Mouse (Mus musculus) hindbrain, embryonic 11.5 days (tissue): ENCODE measurements at regions not wholly inside any gene's neighbourhood (a gene's known extent, or its start where the extent isn't known, plus 50 kb on each side); places are given as distances from the start of the nearest gene placed in this dataset.

Experiments used
- ATAC-seq: fragments of 200-750 bp; cut with Nextera tagmentation; 2 replicates; pipeline ENCODE4 v1.8.0; 2017; ENCODE audit warnings: mild to moderate bottlenecking, moderate TSS enrichment, moderate library complexity; ENCODE audit not compliant: low FRiP score
- DNase-seq: peaks from one replicate; pipeline ENCODE4 v3.0.0-alpha.2; 2015; ENCODE audit warnings: low spot score
- H3K27ac ChIP-seq: fragments of 300-500 bp; sonication (generic); 2 replicates; pipeline ENCODE4 v1.5.1; 2014; ENCODE audit warnings: mild to moderate bottlenecking, low read depth, low read length
- H3K27me3 ChIP-seq: fragments of 300-500 bp; sonication (generic); 2 replicates; pipeline ENCODE4 v1.6.1; 2014; ENCODE audit warnings: mild to moderate bottlenecking, low read length, moderate library complexity, mixed read lengths; ENCODE audit not compliant: control insufficient read depth, insufficient read depth
- H3K36me3 ChIP-seq: fragments of 300-500 bp; sonication (generic); 2 replicates; pipeline ENCODE4 v1.6.1; 2014; ENCODE audit warnings: mild to moderate bottlenecking, low read length, moderate library complexity, mixed read lengths; ENCODE audit not compliant: control insufficient read depth, insufficient read depth
- H3K4me1 ChIP-seq: fragments of 300-500 bp; sonication (generic); replicated peaks from 2 replicates; pipeline ENCODE4 v1.6.1; 2014; ENCODE audit warnings: low read length, mixed read lengths; ENCODE audit not compliant: control insufficient read depth, insufficient read depth
- H3K4me2 ChIP-seq: fragments of 300-500 bp; sonication (generic); replicated peaks from 2 replicates; pipeline ENCODE4 v1.6.1; 2014; ENCODE audit warnings: mild to moderate bottlenecking, low read depth, low read length
- H3K4me3 ChIP-seq: fragments of 300-500 bp; sonication (generic); 2 replicates; pipeline ENCODE4 v1.5.1; 2014; ENCODE audit warnings: low read depth, low read length
- H3K9ac ChIP-seq: fragments of 300-500 bp; sonication (generic); 2 replicates; pipeline ENCODE4 v1.6.1; 2014; ENCODE audit warnings: low read depth, low read length
- H3K9me3 ChIP-seq: fragments of 300-500 bp; sonication (generic); 2 replicates; pipeline ENCODE4 v1.6.1; 2016; ENCODE audit warnings: low read length; ENCODE audit not compliant: control insufficient read depth
- WGBS: fragments of 180-500 bp; shearing (Covaris S2); extraction: QIAGEN DNeasy Blood & Tissue Kit; methylation state at CpG from one replicate; pipeline ENCODE4 v1.1.7; 2014; 5-methylcytosine and 5-hydroxymethylcytosine counted together

DNA sequence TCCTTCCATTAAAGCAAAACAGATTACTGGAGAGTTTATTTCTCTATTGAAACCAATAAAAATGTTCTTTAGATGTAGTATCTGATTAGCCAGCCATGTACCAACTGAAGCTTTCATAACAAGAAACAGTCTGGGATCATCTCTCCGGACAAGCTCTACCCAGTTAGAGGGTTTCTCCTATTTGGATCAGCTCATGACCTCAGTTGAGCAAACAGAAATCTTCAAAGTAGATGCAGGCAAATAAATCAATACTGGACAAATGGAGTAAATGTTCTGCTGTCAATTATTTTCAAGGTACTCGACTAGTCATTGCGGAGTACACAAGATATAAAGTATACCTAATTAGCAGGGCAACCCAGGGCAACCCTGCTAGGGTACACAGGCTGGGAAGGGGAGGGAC, 67.4 kb downstream of the Avpr1a start:
- no peak for DNase-seq
- Histone ChIP-seq H3K9me3 (no peaks in the 10 kb centered on the region), H3K4me1 (no peaks in the 10 kb centered on the region), H3K27ac (no peak overlapping the region), H3K36me3 (no peaks in the 10 kb centered on the region), H3K27me3 (no peaks in the 10 kb centered on the region), H3K4me3 (no peak overlapping the region), H3K4me2 (no peak overlapping the region), H3K9ac (no peak overlapping the region)
- WGBS: 83% methylated on average over 3 of the region's 3 CpGs
- no peak for ATAC-seq

DNA sequence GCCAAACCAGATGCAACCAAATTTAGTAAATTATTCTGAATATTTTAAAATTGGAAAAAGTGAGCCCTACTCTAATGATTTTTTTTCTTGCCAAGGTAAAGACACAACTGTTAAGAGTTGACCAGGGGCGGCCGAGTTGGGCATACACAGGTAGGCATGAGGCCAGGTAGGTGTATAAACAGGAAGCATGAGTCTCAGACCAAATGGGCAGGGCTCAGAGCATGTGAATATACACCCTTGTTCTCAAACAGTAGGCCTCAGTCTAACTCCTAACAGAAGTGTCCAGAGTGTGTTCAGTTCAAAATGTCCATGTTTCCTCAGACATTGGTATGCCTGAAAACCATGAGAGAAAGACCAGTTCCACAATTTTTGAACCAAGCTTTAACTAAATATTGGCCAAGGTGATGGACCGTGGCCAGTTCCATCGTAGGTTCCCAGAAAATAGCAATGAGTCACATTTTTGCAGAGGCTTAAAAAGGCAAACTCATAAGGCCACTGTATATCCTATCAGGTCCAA, 71.0 kb downstream of the Avpr1a start:
- Histone ChIP-seq H3K9ac (no peak overlapping the region), H3K9me3 (no peaks in the 10 kb centered on the region), H3K4me3 (no peak overlapping the region), H3K27me3 (no peaks in the 10 kb centered on the region), H3K36me3 (no peaks in the 10 kb centered on the region), H3K4me2 (no peak overlapping the region), H3K4me1 (no peaks in the 10 kb centered on the region), H3K27ac (no peak overlapping the region)
- WGBS: 96% methylated on average over 4 of the region's 4 CpGs
- no peak for ATAC-seq
- DNase-seq: no peak

DNA sequence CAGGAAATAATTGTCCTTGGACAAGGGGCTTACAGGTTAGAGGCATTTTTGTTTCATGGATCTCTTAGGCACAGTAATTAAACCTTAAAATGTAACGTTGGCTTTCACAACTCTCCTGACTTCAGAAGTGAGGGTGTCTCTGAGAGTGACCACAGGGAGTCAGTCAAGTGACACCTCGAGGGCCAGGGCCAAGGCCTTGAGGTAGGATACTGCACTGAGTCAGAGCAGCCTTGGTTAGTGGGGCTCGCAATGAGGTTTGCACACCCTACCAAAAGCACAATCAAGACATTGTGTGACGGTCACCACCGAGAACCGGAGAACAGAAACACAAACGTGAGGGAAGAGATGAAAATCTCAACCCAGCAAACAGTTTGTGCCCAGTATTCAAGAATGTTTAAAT, 71.7 kb downstream of the Avpr1a start:
- WGBS: 87% methylated on average over 7 of the region's 7 CpGs
- H3K27ac ChIP-seq: no peak overlapping the region
- no peaks in the 10 kb centered on the region for H3K36me3 ChIP-seq
- H3K4me2 ChIP-seq: no peak overlapping the region
- no peak overlapping the region for H3K9ac ChIP-seq
- ATAC-seq (no peak), DNase-seq (no peak)
- no peaks in the 10 kb centered on the region for H3K27me3 ChIP-seq
- no peaks in the 10 kb centered on the region for H3K4me1 ChIP-seq
- no peak overlapping the region for H3K4me3 ChIP-seq
- H3K9me3 ChIP-seq: no peaks in the 10 kb centered on the region

DNA sequence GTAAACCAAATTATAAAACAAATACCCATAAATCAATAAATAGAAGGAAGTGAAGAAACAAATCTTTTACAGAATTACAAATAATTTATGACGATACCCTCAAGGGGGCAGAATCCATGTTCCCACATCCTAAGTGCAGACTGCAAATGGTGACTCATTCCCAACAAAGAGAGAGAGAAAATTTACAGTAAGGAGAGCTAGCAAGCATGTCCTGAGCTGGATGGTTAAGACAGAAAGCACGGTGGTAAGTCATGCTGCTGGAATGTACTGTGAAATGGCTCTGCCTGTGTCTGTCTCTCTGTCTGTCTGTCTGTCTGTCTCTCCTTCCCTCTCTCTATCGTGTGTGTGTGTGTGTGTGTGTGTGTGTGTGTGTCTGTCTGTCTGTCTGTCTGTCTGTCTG, 74.3 kb downstream of the Avpr1a start:
- Histone ChIP-seq H3K4me2 (no peak overlapping the region), H3K36me3 (no peaks in the 10 kb centered on the region), H3K27me3 (no peaks in the 10 kb centered on the region), H3K9ac (no peak overlapping the region), H3K4me3 (no peak overlapping the region), H3K9me3 (no peaks in the 10 kb centered on the region), H3K27ac (no peak overlapping the region), H3K4me1 (no peaks in the 10 kb centered on the region)
- ATAC-seq (no peak), DNase-seq (no peak)
- 85% methylated on average over 3 of the region's 3 CpGs for WGBS

DNA sequence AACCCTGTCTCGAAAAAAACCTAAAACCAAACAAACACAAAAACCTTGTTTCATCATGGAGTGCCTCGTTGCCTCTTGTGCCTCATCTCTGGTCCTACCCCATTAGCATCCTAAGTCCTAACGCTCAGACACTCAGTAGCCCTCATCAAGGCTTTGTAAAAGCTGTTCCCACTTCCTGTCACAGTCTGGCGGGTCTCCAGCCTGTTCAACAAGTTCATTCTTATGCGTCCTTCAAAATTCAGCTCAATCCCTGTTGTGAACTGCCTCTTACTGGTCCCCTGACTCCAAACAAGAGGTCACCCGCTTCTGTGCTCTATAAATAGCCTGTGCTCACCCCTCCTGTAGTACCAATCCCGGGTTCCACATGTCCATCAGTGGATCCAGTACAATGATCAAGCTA, 77.1 kb downstream of the Avpr1a start:
- ATAC-seq: no peak
- Histone ChIP-seq H3K36me3 (no peaks in the 10 kb centered on the region), H3K9ac (no peak overlapping the region), H3K4me1 (no peaks in the 10 kb centered on the region), H3K9me3 (no peaks in the 10 kb centered on the region), H3K27ac (no peak overlapping the region), H3K4me3 (no peak overlapping the region), H3K27me3 (no peaks in the 10 kb centered on the region), H3K4me2 (no peak overlapping the region)
- 83% methylated on average over 7 of the region's 7 CpGs for WGBS
- DNase-seq: no peak

DNA sequence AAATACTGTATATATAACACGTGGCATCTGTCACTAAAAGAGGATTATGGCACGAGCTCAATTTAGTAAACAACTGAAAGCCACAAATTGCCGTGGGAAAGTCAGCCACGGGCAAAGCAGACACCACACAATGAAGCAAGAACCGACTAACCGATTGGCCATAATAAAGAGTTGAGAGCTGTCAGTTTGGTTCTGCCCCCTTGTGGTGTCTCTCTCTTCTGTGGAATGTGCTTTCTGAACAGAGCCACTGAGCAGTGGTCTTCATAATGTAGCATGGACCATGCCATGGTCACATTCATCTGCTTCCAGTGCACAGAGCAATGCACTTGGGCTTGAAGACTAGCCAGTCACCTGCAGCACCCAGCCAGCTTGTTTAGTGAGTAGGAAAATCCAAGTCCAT, 77.5 kb downstream of the Avpr1a start:
- Histone ChIP-seq H3K27ac (no peak overlapping the region), H3K27me3 (no peaks in the 10 kb centered on the region), H3K9ac (no peak overlapping the region), H3K36me3 (no peaks in the 10 kb centered on the region), H3K4me2 (no peak overlapping the region), H3K4me1 (no peaks in the 10 kb centered on the region), H3K9me3 (no peaks in the 10 kb centered on the region), H3K4me3 (no peak overlapping the region)
- no peak for DNase-seq
- 88% methylated on average over 6 of the region's 6 CpGs for WGBS
- no peak for ATAC-seq

DNA sequence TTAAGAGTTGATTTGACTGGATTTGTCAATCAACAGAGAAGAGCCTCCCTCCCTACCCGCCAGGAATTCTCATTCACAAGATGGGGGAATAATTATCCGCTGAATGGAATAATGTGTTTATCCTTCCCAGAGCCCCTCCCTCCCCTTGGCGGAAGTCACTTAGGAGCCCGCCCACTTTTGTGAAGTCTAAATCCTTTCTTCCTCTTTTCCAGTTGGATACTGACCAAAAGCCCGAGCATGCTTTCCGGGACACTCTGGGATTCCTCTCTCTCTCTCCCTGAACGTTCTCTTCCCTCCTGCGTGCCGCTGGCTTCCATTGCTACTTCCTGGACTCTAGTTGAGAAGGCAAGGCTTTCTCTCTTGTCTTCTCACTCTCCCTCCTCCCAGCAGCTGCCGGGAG, 79.9 kb downstream of the Avpr1a start:
- no peak overlapping the region for H3K9ac ChIP-seq
- no peak overlapping the region for H3K27ac ChIP-seq
- no peak overlapping the region for H3K4me2 ChIP-seq
- H3K36me3 ChIP-seq: no peaks in the 10 kb centered on the region
- no peaks in the 10 kb centered on the region for H3K27me3 ChIP-seq
- no peaks in the 10 kb centered on the region for H3K4me1 ChIP-seq
- H3K9me3 ChIP-seq: no peaks in the 10 kb centered on the region
- no peak overlapping the region for H3K4me3 ChIP-seq
- DNase-seq (no peak), ATAC-seq (no peak)
- 85% methylated on average over 10 of the region's 10 CpGs for WGBS

DNA sequence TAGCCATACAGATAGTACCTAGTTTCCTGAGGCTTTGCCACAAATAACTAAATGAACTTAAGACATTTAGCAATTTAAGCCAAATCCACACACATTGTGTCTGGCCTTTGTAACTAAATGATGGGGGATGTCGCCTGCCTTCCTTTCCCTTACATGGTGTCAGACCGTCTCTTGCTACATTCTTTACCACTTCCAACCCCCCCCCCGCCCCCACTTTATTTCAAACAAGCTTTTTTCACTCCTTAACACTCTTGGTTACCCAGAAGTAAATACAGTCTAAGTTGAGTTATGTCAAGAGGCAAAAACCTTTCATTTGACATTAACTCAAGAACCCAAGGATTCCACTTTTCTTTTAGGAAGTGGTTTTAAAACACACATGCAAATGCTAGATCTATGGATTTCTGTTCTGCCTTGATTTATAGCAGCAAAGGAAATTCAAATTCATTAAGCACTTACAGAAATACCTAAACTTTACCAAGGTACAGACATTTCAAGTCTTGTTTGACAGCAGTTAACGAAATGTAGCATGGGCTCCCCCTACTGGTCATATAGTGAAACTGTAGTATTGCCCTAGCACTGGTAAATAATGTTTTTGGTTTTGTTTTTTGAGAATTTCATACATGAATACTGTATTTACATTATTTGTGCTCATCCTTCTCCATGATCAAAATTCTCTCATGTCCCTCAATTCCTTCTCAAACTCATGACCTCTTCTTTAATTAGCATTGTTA, 80.8 kb downstream of the Avpr1a start:
- Histone ChIP-seq H3K9me3 (no peaks in the 10 kb centered on the region), H3K4me1 (no peaks in the 10 kb centered on the region), H3K27ac (no peak overlapping the region), H3K4me2 (no peak overlapping the region), H3K4me3 (no peak overlapping the region), H3K9ac (no peak overlapping the region), H3K27me3 (no peaks in the 10 kb centered on the region), H3K36me3 (no peaks in the 10 kb centered on the region)
- DNase-seq (peak; percentile 70), ATAC-seq (no peak)
- WGBS: 32% methylated on average over 4 of the region's 4 CpGs

DNA sequence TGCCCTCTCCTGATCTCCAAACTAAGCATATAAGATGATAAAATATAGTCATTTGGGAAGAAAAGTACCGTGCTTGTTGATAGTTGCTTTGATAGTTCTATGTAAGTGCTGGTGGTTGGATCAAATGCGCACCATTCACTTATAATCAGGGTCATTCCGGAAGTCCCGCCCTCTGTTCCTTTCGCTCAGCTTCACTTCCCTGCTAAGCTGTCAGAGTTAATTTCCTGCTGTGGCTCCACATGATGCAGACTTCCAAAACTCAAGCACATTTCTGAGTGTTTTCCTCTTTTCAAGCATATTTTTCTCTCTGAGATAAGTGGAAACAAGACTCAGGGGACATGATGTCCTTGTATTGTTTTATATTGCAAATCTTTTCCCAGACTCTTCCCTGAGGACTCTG, 86.4 kb downstream of the Avpr1a start:
- Histone ChIP-seq H3K36me3 (no peaks in the 10 kb centered on the region), H3K4me1 (no peaks in the 10 kb centered on the region), H3K9ac (no peak overlapping the region), H3K27me3 (no peaks in the 10 kb centered on the region), H3K27ac (no peak overlapping the region), H3K9me3 (no peaks in the 10 kb centered on the region), H3K4me3 (no peak overlapping the region), H3K4me2 (no peak overlapping the region)
- no peak for DNase-seq
- 82% methylated on average over 5 of the region's 5 CpGs for WGBS
- no peak for ATAC-seq
